Mouse (Mus musculus) common myeloid progenitor, adult 5-6 weeks (primary cell): Measurements from ENCODE around the gene Tmem119. TPM values are rescaled to one million over a fixed set of nuclear protein-coding genes. Genes with fewer than 3 reads are reported as not detected.
"Not testable (repeated sequence)": the region's sequence is repeated elsewhere in the genome, so short reads cannot be mapped to it uniquely, and the experiment has no call there.

Experiments
- ATAC-seq: replicated peaks from 2 replicates; pipeline ENCODE4 v1.8.0; 2016; ENCODE audit warnings: low read depth, mild to moderate bottlenecking, moderate TSS enrichment, inconsistent platforms; ENCODE audit not compliant: poor library complexity, severe bottlenecking
- total RNA-seq: library from RNA; stranded (forward); fragments of 200-1000, 187-1606 nt; gene quantifications from 2 replicates; pipeline ENCODE4 v1.2.3, GENCODE M21; 2017

Gene Tmem119
- total RNA-seq, 1 experiment from 2014 or later: 2.7 TPM

DNA sequence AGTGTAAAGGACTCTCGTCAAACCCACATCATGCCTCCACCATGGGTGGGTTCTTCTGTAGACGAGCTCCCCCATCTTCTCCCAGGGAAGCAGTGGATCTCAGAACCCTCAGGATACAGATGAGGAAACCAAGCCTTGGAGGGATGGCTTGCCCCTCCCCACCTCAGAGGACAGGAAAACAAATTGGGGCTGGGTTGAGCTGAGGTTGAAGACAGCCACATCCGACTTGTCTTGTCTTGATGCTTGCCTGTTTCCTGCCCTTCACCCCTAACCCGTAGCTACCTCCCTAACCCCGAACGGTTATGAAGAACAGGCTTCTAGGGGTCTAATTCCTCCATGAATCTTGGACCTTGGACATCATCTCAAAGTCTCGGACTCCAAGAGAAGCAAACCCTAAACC is 25.2 kb upstream of the Tmem119 start:
- no peak for ATAC-seq

DNA sequence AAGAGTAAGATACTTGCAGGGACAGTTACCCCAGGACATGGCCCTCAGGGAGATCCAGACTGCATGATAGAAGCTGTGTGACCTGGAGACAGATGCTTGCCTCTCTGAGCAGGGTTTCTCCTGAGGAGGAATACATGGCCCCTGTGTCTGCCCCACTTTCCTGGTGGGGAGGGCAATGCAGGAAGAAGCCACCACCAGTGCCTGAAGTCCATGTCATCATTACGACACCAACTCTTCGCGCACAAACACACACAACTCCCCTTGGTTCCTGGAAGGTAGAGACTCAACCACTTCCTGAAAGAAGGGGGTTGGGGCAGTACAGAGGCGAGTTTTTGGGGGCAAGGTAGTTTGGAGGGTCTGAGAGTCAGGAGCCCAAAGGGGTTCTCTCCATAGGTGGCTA is 23.9 kb upstream of the Tmem119 start:
- ATAC-seq: 0 out of 2 replicates have a peak, but pooled peaks have one; percentile 6

DNA sequence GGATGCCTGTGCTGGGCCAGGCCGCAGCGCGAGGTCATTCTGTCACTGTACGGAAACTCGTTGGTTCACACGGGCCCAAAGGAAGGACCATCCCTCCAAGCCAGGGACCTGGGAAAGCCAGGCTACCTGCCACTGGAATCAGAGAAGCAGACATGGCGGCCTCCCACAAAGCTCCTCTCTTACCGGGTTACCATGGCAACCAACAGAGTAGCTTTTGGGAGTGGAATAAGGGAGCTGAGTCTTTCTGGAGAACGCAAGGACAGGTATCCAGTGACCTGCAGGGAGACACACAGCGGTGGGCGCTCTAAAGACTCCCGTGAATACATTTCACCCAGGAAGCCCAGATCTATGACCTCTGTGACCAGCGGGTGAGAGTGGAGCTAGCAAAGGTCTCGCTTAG is 18.3 kb upstream of the Tmem119 start:
- no peak for ATAC-seq

DNA sequence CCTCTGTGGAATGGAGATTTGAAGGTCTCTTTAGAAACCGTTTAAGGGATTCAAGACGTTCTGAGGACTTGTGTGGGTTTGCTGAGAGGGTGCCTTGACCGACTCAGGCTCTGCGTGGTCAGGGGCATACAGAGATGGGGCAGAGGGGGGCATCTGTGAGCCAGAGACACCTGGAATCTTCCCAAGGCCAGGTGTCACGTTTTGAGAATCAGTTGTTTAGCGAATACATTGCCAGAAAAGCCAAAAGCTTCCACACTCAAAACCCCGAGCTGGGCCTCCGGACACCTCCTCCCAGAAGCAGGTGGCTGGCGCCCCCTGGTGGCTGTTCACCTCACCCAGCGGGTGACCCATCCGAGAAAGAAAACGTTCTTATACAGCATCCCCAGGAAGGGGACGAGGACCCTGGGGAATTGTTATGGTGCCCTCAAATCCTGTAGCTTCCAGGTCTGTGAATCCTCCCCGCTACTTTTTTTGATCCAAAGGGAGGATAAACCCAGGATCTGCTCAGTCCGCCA is 15.4 kb upstream of the Tmem119 start:
- peak; percentile 75 for ATAC-seq

DNA sequence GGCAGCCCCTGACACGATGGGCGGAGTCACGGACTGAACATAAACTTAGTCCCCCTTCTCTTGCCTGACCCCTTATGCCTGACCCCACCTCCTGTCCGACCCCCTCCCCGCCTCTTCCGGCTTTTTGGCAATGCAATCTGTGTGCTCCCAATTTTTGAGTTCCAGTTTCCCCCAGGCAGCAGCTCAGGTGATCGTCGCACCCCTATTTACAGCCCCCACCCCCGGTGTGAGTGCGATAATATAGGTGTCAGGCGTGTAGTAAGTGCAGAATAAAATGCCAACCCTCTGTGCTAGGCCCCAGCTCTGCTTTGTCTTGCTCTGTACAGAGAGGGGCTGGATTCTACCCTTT is 14.7 kb upstream of the Tmem119 start:
- ATAC-seq: no peak

DNA sequence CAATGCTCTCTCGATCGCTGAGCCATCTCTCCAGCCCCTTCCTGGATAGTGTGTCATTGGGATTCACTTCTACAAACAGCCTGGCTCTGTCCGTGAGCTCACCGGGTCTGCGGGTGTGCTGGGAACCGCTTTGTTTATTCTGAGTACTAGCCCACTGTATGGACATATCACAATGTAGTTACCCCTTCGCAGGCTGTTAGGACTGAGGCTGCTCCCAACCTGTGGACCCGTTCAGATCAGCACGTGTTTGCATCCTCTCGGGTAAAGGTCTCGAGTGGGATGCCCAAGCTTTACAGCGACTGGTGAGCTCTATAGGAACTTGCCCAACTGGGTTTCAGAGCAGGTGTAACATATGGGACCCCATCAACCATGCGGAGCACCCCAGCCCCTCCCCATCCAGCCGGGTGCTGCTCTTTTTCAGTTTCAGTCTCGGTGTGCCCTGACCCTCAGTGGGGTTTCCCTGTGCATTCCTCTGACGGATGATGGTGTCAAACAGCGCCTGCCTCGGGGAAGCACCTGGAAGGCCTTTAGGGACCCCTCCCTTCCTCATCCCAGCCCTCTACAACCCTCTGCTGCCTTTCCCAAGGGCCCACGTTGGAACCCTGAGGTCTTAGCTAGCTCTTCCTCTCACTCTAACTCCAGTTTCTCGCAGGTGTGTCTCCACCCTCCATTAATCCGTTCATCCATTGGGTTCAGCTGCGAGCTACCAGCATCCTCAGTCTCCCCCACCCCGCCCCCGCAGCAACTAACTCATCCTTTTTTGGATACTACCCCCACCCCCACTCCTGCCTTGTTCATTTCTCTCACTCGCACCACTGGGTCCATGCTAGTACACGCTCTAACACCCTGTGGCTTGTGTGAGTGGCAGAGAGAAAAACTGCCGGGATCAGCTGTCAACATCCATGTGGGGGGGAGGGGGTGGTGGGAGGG is 14.1 kb upstream of the Tmem119 start:
- ATAC-seq: no peak

DNA sequence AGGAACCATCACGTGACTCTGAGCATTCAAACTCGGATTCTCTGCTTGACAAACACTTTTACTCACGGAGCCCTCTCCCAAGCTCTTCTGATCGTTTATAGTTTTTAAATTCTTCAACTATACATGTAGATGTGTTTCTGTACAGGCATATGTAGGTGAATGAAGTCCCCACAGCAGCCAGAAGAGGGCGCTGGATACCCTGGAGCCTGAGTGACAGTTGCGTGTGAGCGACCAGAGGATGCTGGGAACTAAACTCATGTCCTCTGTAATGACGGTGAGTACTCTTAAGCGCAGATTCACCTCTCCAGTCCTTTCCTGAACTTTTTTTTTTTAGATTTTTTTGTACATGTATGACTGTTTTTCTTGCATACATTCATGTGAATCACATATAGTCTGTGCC is 13.3 kb upstream of the Tmem119 start:
- no peak for ATAC-seq

DNA sequence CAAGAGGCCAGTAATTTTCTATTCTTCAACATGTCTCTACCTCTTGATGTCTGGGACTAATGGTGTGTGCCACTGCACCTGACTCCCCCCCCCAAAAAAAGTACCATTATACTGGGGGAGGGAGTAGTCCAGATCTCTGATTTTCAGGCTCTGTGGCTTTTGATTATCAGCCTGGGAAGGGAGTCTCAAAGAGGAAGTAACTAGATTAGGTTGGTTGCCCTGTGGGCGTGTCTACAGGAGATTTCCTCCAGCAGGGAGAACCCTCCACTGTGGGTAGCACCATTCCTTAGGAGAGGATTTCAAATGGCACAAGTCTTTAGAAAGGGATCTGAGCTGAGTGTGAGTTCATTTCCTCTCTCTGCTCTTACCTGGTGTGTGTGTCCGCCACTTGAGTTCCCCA is 12.3 kb upstream of the Tmem119 start:
- ATAC-seq: peak; percentile 66

DNA sequence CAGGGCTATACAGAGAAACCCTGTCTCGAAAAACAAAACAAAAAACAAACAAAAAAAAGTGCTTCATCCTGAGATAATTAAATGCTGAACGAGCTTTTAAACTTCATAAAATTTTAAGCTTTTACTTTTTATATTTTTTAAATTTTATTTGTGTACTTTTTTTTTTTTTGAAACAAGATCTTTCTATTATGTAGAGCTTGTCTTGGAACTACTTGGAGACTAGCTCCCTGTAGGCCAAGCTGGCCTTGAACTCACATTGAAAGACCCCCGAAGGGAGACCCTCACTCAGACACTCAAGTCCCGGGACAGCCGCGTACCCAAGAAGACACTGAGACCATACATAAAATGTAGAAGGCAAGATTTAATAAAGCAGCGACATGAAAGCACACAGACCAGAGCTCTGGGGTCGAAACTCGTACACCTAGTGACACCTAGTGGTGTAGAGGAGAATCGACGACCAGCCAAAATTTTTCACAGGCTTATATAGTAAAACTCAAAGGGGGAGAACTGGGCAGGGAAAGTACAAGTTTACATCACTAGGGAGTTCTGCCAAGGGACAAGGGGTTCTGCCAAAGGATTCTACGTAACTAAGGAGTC is 11.6 kb upstream of the Tmem119 start:
- not testable (repeated sequence) for ATAC-seq

DNA sequence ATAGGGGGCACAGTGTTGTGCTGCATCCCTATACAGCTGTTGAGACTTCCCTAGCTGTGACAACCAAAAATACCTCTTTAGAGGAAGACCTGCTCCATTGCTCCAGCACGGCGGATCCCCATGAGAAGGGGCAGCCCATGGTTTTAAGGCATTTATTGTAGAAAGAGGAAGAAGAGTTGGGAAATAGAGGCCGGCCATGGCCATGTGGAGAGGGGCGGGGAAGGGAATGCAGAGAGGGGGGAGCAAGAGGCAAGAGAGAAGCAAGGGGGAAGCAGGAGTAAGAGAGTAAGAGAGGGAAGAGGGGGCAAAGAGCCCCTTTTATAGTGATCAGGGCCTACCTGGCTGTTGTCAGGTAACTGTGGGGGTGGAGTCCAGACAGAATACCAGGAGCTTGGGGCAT is 9.8 kb upstream of the Tmem119 start:
- no peak for ATAC-seq

DNA sequence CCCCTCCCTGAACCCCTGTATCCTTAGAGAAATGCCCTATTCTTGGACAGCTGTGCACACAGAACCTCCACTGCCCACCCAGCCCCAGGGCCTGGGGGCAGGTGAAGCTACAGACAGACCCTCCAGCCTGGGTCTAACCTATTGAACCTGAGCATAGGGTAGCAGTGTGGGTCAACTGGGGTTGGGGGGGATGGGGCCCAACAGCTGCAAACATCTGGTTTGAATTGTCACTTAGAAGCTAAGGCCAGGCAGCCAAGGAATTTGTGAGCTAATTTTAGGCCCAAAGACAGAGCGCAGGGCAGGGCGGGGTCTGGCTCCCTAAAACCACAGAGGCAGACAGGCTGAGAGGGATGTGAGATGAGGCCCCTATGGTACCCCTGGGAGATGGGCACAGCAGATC is 7.9 kb upstream of the Tmem119 start:
- ATAC-seq: no peak

DNA sequence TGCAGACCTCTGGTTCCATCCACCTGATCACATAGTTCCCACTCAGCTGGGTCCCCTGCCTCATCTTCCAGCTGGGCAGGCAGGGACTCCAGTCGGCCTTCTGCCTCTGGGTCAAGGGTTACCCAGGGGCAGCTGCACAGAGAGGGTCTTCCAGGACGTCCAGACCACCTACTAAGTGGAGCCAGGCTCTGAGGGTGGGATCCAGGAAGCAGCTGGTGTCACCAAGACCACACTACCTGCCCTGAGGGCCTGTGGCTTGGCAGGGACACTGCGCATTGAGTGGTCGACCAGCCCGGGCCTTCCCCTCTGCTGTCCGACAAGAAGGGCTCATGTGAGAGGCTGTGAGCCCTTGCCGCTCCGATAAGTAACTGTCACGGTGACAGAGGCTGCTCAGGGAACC is 7.4 kb upstream of the Tmem119 start:
- no peak for ATAC-seq

DNA sequence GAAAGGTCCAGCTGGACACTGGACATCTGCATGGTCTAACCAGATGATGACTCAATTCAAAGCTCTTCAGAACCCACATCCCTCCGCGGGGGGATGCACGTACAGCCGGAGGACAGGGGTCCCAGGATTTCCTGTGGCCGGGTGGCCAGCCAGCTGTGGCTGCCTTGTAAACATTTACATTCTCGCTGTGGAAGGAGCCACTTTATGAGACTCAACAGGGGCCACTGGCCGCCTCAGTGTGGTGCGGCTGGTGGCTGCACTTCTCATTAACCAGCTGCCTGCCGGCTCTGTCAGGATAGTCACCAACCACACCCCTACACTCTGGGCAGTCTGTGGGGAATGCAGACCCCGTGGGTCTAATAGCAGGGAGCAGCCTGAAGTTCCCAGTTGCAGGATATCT is 6.1 kb upstream of the Tmem119 start:
- ATAC-seq: no peak

DNA sequence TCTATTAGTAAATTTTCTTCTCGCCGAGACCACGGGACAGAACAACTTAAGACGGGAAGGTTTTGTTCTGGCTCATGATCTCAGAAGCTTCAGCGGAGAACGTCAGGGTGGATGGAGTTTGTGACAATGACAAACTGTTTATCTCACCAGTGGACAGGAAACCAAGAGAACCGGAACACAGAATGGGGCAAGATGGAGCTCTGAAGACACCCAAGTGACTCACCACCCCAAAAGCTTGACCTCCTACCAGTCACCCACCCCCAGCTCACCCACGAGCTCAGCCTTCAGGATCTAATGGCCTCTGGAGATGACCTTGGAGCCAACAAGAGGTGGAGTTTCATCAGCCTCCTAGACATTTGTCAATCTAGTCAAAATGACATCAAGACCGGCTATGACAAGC is 5.0 kb upstream of the Tmem119 start:
- ATAC-seq: no peak

DNA sequence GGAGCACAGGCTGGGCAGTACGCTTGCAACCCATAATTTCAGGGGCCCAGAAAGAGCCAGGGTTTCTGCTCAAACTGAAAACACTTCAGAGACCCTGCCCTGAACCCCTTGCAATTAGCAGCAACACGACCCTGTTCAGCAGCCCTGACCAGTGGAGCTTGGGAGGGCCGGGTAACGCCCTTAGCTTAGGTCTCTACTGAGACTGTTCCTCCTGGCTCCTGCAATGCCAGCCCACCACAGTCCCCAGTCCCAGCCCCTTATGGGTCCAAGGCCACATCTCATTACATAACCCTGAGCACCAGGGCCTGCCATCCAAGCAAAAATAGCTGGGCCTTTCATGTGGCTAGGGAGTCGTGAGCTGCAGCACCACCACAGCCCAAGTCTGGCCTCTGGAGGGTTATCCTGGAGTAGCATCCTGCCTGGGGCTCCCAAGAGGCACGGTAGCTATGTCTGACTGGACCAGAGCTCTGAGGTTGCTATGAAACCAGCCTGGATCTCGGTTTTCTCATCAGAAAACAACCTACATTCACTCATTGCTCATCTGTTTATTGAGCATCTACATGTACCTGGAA is 4.2 kb upstream of the Tmem119 start:
- no peak for ATAC-seq

DNA sequence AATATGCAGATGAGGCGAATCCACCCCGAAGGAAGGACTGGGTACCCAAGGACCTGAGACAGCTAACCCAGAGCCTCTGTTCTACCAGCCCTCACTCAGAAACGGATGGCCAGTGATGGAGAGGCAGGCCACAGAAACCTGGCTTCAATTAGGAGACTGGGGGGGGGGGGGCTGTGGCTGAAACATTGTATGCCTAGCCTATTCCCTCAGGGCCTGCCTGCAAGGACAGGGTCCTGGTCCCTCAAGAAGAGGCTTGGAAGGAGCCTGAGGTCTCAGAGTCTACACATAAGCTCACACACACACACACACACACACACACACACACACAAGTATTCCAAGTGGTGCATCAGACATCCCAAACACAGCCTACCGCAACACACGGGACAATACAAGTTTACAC is 625 bp downstream of the Tmem119 start:
- no peak for ATAC-seq

DNA sequence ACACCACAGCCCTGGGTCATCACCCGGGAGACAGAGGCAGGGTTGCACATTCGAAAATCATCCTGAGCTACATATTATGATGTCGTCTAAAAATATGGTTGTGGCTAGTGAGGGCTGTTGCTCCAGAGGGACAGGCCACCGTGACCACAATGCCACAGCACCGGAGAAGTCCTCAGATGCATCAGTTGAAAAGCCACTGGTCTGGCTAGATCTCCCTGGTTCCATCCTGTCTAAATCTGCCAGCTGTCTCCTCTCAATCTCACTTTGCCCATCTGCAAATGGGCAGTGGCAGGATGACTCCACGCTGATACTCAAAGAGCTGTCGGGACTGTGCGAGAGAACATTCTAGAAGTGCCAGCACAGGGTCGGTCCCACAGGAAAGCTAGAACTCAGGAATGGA is 1.8 kb downstream of the Tmem119 start:
- ATAC-seq: peak; percentile 56

DNA sequence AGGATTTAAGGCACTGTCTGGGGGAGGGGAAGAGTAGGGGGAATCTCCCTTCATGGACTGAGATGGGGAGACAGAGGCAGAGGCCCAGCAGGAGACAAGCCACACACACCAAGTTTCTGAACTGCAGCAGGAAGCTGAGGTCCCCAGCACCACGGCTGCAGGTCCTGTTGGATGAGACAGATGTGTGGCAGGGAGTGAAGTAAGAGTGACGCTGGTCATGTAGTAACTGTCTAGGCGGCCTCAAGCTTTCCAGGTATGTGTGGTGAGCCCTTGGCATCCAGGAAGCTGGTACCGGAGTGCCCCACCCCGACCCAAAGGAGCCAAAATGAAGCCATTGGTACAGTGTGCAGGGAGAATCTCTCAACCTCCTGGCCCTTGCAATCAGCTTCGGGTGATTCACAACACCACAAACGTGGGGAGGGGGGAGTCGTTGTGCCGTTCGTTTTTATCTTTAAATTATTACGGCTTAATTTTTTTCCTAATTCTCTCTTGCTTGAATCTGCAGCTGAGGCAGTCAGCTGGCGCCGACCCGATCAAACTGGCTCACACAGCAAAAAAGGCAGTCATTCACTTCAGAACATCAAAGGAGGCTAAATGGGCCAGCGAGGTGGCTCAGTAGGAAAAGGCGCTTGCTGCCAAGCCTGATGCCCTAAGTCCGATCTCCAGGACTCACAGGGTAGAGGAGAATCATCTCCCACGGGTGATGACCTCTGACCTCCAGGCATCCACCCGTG is 3.0 kb downstream of the Tmem119 start:
- ATAC-seq: 0 out of 2 replicates have a peak, but pooled peaks have one; percentile 8

DNA sequence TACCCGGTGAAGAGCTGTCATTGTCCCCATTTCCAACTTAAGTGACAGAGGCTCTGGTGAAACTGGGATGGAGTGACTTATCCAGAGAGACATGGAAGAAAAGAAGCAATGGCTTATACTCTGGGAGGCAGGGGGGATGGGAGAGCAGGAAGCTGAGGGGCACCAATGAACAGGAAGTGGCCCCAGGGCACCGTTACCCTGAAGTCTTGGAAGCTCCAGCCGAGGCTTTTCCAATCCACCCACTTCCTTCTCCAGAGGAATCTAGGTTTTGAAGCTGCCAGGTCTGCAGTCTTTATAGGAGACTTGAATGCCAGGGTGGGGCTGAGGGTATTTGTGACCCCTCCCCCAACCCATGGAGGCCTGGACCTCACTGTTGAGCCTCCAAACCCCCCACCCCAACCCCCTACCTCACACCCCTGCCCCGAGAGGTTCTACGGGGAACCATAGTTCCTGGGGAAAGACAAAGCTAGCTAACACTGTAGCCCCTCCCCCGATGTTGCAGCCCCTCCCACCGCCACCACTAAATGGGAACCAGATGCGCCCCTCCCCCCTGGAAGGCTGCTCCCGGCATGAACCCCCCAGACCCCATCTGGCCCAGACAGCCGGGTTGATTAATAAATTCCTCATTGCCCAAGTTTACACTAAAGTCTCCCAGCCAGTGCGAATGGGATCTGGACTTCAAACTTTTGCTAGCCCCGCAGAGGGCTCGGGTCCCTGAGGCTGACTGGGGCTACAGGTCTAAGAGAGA is 3.7 kb downstream of the Tmem119 start:
- ATAC-seq: no peak; the same call in 1 of the 2 replicates
